Mouse (Mus musculus) lung, postnatal 36 days (tissue): Measurements from ENCODE around the gene Tprgl.

Experiments used
- DNase-seq: peaks from one replicate; pipeline ENCODE4 v3.0.0; 2022; ENCODE audit warnings: mixed read lengths

Gene Tprgl

DNA sequence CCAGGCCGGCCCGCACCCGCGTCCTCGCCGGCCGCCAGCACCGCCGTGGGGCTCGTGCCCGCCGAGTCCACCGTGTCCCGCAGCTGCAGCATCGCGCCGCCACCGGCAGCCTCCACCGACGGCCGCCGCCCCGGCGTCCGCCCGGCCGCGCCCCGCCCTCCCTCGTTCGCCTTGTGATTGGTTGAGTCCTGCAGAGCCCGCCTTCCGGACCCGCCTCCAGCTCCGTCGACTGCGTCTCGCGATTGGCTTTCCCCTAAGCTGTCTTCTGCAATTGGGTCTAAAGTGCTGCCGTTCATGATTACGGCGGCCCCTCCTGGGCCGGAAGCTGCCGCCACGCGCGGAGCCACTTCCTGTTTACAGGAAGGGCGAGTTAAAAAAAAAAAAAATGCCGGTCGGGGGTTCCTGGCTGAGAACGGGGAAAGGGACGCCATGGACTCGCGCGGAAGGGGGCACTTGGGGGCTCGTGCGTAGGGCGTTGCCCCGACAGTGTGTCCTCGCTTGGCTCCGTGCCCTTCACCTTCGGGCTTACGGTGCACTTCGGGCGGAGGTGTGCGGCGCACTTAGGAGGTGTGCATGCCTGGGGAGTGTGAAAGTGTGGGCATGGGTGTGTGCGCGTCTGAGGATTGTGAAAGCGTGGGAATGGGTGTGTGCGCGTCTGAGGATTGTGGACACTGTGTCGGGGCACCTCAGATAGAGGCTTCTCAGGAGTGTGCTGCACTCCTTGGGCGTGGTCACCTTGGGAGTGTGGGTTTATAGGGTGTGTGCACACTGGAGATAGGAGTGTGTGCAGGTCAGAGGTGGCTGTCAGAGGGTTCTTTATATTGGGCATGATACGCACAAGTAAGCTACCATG, at the start of gene Tprgl:
Tprgl (minus strand) TSS at position 129 of the 853 bp plus-strand sequence.
- DNase-seq, result peak; percentile 98

- DNase-seq, result no peak
Measured at GRCm38 (mm10) chr4:154209825-154210224, 49.4 kb upstream of the Tprgl start.

- no peak for DNase-seq
Measured at GRCm38 (mm10) chr4:154209054-154209453, 48.6 kb upstream of the Tprgl start.

DNA sequence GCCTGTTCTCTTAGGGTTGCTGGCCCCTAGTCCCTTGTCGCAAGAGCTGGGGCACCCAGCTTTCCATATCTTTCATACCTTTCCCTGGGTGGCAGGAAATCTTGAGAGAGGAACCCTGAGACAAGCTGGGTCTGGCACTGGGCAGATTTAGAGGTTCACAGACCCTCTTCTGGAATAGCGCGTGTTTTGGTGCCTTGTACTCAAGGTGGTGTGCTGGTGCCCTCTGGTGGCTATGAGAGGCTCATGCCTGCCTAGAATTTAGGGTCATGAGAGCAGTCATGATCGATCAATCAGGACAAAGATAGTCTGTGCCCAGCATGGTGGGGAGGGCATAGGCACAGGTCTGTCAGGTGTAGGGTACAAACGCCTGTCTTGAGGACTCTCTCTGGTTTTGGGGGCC, 46.8 kb upstream of the Tprgl start:
- DNase-seq, result peak; percentile 83

GRCm38 (mm10) chr4:154205392-154205791, 44.9 kb upstream of the Tprgl start:
- peak; percentile 92 for DNase-seq

GRCm38 (mm10) chr4:154204532-154204931, 44.1 kb upstream of the Tprgl start:
- peak; percentile 43 for DNase-seq

- DNase-seq, result no peak
Measured at GRCm38 (mm10) chr4:154201511-154201910, 41.0 kb upstream of the Tprgl start.

DNA sequence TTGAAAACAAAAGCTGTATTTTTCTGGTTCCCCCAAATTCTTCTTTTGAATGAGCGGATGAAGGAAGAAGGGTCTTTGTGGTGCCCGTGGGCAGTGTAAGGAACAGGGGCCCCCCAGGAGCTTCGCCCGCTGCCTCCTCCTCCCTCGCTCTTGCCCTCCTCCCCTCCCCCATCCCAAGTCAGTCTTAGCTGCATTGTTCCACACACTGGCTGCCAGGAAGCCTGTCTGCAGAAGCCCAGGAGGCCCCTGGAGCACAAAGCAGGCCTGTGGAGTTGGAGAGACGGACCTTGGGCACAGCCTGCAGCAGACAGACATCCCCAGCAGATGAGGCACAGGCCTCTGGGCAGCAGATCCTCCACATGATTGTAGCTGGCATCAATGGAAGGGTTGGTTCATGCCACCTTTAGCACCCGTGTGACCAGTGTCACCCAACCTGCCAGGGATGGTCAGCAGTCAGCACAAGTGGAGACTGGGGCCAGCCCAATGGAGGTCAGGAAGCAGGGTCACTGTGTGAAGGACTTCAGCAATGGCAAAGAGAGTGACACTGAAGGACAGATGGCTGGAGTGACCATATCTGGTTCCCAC, 38.0 kb upstream of the Tprgl start:
- no peak for DNase-seq

GRCm38 (mm10) chr4:154197961-154198360, 37.5 kb upstream of the Tprgl start:
- no peak for DNase-seq

DNA sequence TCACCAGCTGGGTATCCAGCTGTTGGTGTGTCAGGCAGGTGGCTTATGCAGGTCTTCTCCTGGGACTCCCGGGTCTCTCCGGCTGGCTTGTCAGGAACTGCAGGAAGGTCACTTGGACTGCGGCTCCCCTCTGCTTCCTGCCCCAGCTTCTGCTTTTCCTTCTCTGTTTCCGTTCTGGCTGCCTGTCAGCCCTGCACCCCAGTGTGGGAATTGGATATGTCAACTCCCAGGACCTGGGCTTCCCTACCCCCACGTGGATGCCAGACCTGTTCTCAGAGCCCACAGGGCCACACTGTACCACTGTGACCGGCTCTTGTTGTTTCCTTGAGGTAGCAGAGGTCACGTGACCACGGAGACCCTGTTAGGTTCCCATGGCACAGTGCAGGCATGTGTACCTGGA, 28.5 kb upstream of the Tprgl start:
- peak; percentile 46 for DNase-seq

DNA sequence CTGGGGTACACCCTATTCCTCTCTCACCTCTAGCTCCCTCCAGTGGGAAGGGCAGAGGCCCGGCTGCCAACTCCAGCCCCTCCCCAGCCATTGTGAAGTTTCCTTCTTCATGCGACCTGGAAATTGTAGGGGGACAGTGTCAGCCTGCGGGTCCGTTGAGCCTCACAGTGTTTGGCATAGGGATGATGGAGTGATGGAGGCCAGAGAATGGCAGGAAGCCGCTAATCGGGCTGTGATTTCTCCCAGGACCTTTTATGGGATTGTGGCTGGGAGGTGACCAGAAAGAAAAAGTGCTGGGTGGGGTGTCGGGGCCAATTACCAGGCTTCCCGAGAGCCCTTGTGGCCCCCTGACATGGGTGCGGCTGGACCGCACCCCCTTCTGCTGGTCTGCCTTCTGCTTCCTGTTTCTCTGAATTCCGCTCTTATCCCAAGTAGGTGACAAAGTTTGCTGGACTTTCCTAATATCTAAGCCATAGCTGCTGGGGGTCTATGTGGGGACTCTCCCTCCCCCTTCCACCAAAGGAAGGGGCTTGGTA, 25.6 kb upstream of the Tprgl start:
- peak; percentile 56 for DNase-seq

DNA sequence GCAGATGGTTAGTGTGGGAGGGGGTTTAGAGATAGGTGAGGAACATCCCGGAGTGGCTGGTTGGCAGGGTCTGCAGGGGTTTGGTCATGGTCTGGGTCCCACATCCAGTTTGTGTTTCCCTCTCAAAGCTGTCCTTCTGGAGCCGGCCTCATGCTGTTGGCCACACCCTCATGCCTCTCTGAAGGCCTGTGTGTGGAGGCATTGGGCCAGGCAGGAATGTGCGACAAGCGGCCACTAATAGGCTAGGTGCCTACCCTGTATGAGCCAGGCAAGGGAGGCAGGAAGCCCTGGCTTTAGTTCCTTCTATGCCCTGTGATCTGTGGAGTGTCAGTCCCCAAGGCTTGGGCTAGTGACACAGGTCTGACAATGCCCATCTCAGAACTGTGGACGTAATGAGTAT, 24.5 kb upstream of the Tprgl start:
- peak; percentile 73 for DNase-seq

GRCm38 (mm10) chr4:154183566-154183965, 23.1 kb upstream of the Tprgl start:
- DNase-seq, result peak; percentile 63

GRCm38 (mm10) chr4:154181001-154181400, 20.5 kb upstream of the Tprgl start:
- peak; percentile 92 for DNase-seq

DNA sequence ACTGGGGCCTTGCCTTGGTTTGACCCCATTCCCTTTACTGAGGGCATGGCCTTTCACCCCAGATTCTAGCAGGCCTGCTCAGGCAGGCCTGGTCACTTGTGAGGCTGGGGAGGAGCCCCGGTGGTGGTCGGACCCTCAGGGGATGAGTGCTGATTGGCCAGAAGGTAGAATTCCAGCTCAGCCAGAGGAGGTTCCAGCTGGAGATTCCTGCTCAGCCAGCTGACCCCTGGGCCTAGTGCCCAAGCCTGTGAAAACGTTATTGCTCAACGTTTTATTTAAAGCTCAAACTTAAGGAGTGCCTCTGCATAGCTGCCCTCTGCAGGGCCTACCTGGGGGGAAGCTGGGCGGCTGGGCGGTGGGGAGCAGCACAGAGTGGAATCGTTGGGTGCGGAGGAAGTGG, 16.8 kb upstream of the Tprgl start:
- DNase-seq, result peak; percentile 88

- DNase-seq, result no peak
Measured at GRCm38 (mm10) chr4:154171931-154172604, 11.6 kb upstream of the Tprgl start.

- DNase-seq, result peak; percentile 74
Measured at GRCm38 (mm10) chr4:154171151-154171930, 10.9 kb upstream of the Tprgl start.

- DNase-seq, result peak; percentile 85
Measured at GRCm38 (mm10) chr4:154170506-154171150, 10.2 kb upstream of the Tprgl start, which contains the start of gene Megf6. Gene Megf6 (plus strand): TSS chr4:154170730.

- no peak for DNase-seq
Measured at GRCm38 (mm10) chr4:154170021-154170420, 9.6 kb upstream of the Tprgl start.

DNA sequence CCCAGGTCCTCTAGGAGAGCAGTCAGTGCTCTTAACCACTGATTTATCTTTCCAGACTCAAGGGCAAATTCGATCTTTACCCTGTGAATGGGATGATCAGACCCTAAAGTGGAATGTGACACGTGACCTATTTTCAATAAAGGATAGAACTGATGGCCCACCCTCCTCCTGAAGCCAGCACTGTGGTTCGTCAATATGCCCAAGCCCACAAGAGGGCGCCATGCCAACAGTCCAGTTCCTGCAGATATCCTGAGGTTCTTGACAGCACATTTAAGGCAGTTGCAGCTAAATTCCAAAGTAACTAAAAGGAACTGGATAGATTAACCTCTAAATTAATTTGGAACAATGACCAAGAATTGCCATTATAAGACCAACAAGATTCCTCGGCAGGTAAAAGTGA, 6.6 kb upstream of the Tprgl start:
- DNase-seq, result peak; percentile 92

- peak; percentile 87 for DNase-seq
Measured at GRCm38 (mm10) chr4:154163296-154163695, 2.8 kb upstream of the Tprgl start.

GRCm38 (mm10) chr4:154159961-154160537, 417 bp downstream of the Tprgl start:
- peak; percentile 41 for DNase-seq
